Mouse (Mus musculus): Measurements from ENCODE around the gene Arrdc2. TPM values are rescaled to one million over a fixed set of nuclear protein-coding genes. Genes with fewer than 3 reads are reported as not detected.

Gene Arrdc2
- polyA plus RNA-seq, 1 experiment from 2014 or later = 8.3 TPM

GRCm38 (mm10) chr8:70843941-70844340 lies 4.4 kb upstream of the Arrdc2 start:
- no peaks in the 10 kb centered on the region for H3K9me3 ChIP-seq (ENCODE audit: control insufficient read depth, low read length)
- H3K4me3 ChIP-seq (ENCODE audit: low read length) = no peak overlapping the region
- H3K36me3 ChIP-seq (ENCODE audit: control insufficient read depth, insufficient read depth, low read length) = no peaks in the 10 kb centered on the region
- ATAC-seq = no peak
- peaks cover 2% of the 10 kb centered on the region; the same call in 1 of the 2 replicates for H3K27me3 ChIP-seq (replicated peaks; ENCODE audit: control insufficient read depth, insufficient read depth, low read length)
- no peak overlapping the region for H3K9ac ChIP-seq (ENCODE audit: low read depth, low read length)
- no peak overlapping the region for H3K4me2 ChIP-seq (ENCODE audit: low read depth, low read length)
- H3K27ac ChIP-seq (ENCODE audit: low read length) = no peak overlapping the region
- H3K4me1 ChIP-seq (ENCODE audit: control insufficient read depth, insufficient read depth, low read length) = peaks cover 14% of the 10 kb centered on the region
- 88% methylated on average over 8 of the region's 8 CpGs for WGBS

GRCm38 (mm10) chr8:70843214-70843773 lies 3.8 kb upstream of the Arrdc2 start:
- Histone ChIP-seq H3K9me3 (ENCODE audit: control insufficient read depth, low read length) (no peaks in the 10 kb centered on the region), H3K27me3 (replicated peaks; ENCODE audit: control insufficient read depth, insufficient read depth, low read length) (no peaks in the 10 kb centered on the region; the same call in 1 of the 2 replicates), H3K9ac (ENCODE audit: low read depth, low read length) (no peak overlapping the region), H3K4me3 (ENCODE audit: low read length) (no peak overlapping the region), H3K4me2 (ENCODE audit: low read depth, low read length) (no peak overlapping the region), H3K36me3 (ENCODE audit: control insufficient read depth, insufficient read depth, low read length) (no peaks in the 10 kb centered on the region), H3K4me1 (ENCODE audit: control insufficient read depth, insufficient read depth, low read length) (peaks cover 18% of the 10 kb centered on the region), H3K27ac (ENCODE audit: low read length) (no peak overlapping the region)
- 80% methylated on average over 5 of the region's 5 CpGs for WGBS
- ATAC-seq = no peak

DNA sequence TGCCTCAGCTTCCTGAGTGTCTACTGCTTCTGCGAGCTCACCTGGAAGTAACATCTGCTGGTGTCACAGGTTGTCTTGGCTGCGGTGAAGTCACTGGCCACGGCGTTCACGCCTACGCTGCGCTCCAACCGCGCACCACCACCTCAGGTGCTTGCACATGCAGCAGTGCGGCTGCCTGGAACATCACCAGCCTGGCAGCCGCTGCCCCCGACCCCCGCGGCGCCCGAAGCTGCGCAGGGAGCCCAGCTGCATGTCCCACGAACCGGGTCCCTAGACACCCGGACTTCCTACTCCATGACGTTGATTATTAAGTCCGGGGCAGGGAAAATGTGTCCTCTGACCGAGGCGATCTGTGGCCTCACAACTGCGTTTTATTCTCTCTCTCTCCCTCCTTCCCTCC lies 3.0 kb upstream of the Arrdc2 start:
- H3K4me3 ChIP-seq (ENCODE audit: low read length) = no peak overlapping the region
- no peaks in the 10 kb centered on the region for H3K36me3 ChIP-seq (ENCODE audit: control insufficient read depth, insufficient read depth, low read length)
- H3K4me1 ChIP-seq (ENCODE audit: control insufficient read depth, insufficient read depth, low read length) = peaks cover 18% of the 10 kb centered on the region
- no peaks in the 10 kb centered on the region; the same call in 1 of the 2 replicates for H3K27me3 ChIP-seq (replicated peaks; ENCODE audit: control insufficient read depth, insufficient read depth, low read length)
- no peaks in the 10 kb centered on the region for H3K9me3 ChIP-seq (ENCODE audit: control insufficient read depth, low read length)
- ATAC-seq = no peak
- no peak overlapping the region for H3K4me2 ChIP-seq (ENCODE audit: low read depth, low read length)
- no peak overlapping the region for H3K9ac ChIP-seq (ENCODE audit: low read depth, low read length)
- WGBS = 64% methylated on average over 25 of the region's 25 CpGs
- H3K27ac ChIP-seq (ENCODE audit: low read length) = no peak overlapping the region

- H3K27me3 ChIP-seq (replicated peaks; ENCODE audit: control insufficient read depth, insufficient read depth, low read length) = no peaks in the 10 kb centered on the region; the same call in 1 of the 2 replicates
- peak overlapping the region; percentile 92 for H3K27ac ChIP-seq (ENCODE audit: low read length)
- peaks cover 18% of the 10 kb centered on the region for H3K4me1 ChIP-seq (ENCODE audit: control insufficient read depth, insufficient read depth, low read length)
- H3K4me2 ChIP-seq (ENCODE audit: low read depth, low read length) = peak overlapping the region; percentile 43; the same call in 1 of the 2 replicates
- H3K9ac ChIP-seq (ENCODE audit: low read depth, low read length) = peak overlapping the region; percentile 43; the same call in 1 of the 2 replicates
- no peaks in the 10 kb centered on the region for H3K9me3 ChIP-seq (ENCODE audit: control insufficient read depth, low read length)
- peak; percentile 6 for ATAC-seq
- H3K4me3 ChIP-seq (ENCODE audit: low read length) = peak overlapping the region; percentile 11; the same call in 1 of the 2 replicates
- no peaks in the 10 kb centered on the region for H3K36me3 ChIP-seq (ENCODE audit: control insufficient read depth, insufficient read depth, low read length)
- 26% methylated on average over 22 of the region's 22 CpGs for WGBS
These were observed 1.9 kb upstream of the Arrdc2 start for GRCm38 (mm10) chr8:70841147-70842072.

- WGBS = 38% methylated on average over 10 of the region's 10 CpGs
These were observed 1.1 kb upstream of the Arrdc2 start for GRCm38 (mm10) chr8:70840590-70840989.

GRCm38 (mm10) chr8:70838654-70839407 lies 689 bp downstream of the Arrdc2 start:
- H3K4me3 ChIP-seq (ENCODE audit: low read length) = peak overlapping the region; percentile 65
- peaks cover 18% of the 10 kb centered on the region for H3K4me1 ChIP-seq (ENCODE audit: control insufficient read depth, insufficient read depth, low read length)
- peak; percentile 62 for ATAC-seq
- peak overlapping the region; percentile 74 for H3K4me2 ChIP-seq (ENCODE audit: low read depth, low read length)
- WGBS = 2% methylated on average over 66 of the region's 66 CpGs
- no peaks in the 10 kb centered on the region for H3K9me3 ChIP-seq (ENCODE audit: control insufficient read depth, low read length)
- H3K9ac ChIP-seq (ENCODE audit: low read depth, low read length) = peak overlapping the region; percentile 83
- H3K27ac ChIP-seq (ENCODE audit: low read length) = peak overlapping the region; percentile 96
- H3K27me3 ChIP-seq (replicated peaks; ENCODE audit: control insufficient read depth, insufficient read depth, low read length) = no peaks in the 10 kb centered on the region; the same call in 1 of the 2 replicates
- no peaks in the 10 kb centered on the region for H3K36me3 ChIP-seq (ENCODE audit: control insufficient read depth, insufficient read depth, low read length)

More at GRCm38 (mm10) chr8:70840590-70840989, 1.1 kb upstream of the Arrdc2 start:
- H3K27ac ChIP-seq (ENCODE audit: low read length) = peak overlapping the region; percentile 92
- H3K4me2 ChIP-seq (ENCODE audit: low read depth, low read length) = peak overlapping the region; percentile 43; the same call in 1 of the 2 replicates
- H3K9ac ChIP-seq (ENCODE audit: low read depth, low read length) = no peak overlapping the region
- H3K27me3 ChIP-seq (replicated peaks; ENCODE audit: control insufficient read depth, insufficient read depth, low read length) = no peaks in the 10 kb centered on the region; the same call in 1 of the 2 replicates
- no peaks in the 10 kb centered on the region for H3K9me3 ChIP-seq (ENCODE audit: control insufficient read depth, low read length)
- ATAC-seq = no peak
- H3K4me1 ChIP-seq (ENCODE audit: control insufficient read depth, insufficient read depth, low read length) = peaks cover 18% of the 10 kb centered on the region
- peak overlapping the region; percentile 7; the same call in 1 of the 2 replicates for H3K4me3 ChIP-seq (ENCODE audit: low read length)
- no peaks in the 10 kb centered on the region for H3K36me3 ChIP-seq (ENCODE audit: control insufficient read depth, insufficient read depth, low read length)

DNA sequence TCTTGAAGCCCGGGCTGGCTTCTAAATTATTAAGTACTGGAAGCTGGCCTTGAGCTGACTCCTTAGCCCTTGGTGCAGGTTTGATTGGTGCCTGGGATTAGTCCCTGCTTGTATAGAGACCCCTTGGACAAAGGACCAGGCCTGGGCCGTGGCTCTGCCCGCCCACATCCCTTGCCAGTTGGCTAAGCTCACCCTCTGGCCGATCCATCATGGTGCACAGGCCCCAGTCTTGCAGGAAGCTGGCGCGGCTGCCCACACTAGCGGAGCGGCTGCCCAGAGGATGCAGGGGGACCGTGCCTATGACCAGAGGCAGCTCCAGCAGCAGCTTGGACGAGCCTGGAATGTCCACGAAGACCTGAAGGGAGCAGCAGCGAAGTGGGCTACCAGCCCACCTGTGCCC lies 2.9 kb downstream of the Arrdc2 start:
- no peak overlapping the region for H3K9ac ChIP-seq (ENCODE audit: low read depth, low read length)
- 87% methylated on average over 12 of the region's 12 CpGs for WGBS
- peaks cover 17% of the 10 kb centered on the region for H3K4me1 ChIP-seq (ENCODE audit: control insufficient read depth, insufficient read depth, low read length)
- no peak overlapping the region for H3K27ac ChIP-seq (ENCODE audit: low read length)
- H3K4me2 ChIP-seq (ENCODE audit: low read depth, low read length) = no peak overlapping the region
- H3K36me3 ChIP-seq (ENCODE audit: control insufficient read depth, insufficient read depth, low read length) = no peaks in the 10 kb centered on the region
- H3K4me3 ChIP-seq (ENCODE audit: low read length) = no peak overlapping the region
- no peaks in the 10 kb centered on the region for H3K27me3 ChIP-seq (replicated peaks; ENCODE audit: control insufficient read depth, insufficient read depth, low read length)
- no peaks in the 10 kb centered on the region for H3K9me3 ChIP-seq (ENCODE audit: control insufficient read depth, low read length)
- ATAC-seq = no peak

GRCm38 (mm10) chr8:70834071-70834470 lies 5.4 kb downstream of the Arrdc2 start:
- WGBS = 100% methylated on average over 3 of the region's 3 CpGs
- Histone ChIP-seq H3K9me3 (ENCODE audit: control insufficient read depth, low read length) (no peaks in the 10 kb centered on the region), H3K9ac (ENCODE audit: low read depth, low read length) (no peak overlapping the region; the same call in 1 of the 2 replicates), H3K27me3 (replicated peaks; ENCODE audit: control insufficient read depth, insufficient read depth, low read length) (no peaks in the 10 kb centered on the region), H3K36me3 (ENCODE audit: control insufficient read depth, insufficient read depth, low read length) (no peaks in the 10 kb centered on the region), H3K4me1 (ENCODE audit: control insufficient read depth, insufficient read depth, low read length) (peaks cover 5% of the 10 kb centered on the region), H3K4me2 (ENCODE audit: low read depth, low read length) (no peak overlapping the region), H3K27ac (ENCODE audit: low read length) (no peak overlapping the region), H3K4me3 (ENCODE audit: low read length) (no peak overlapping the region)
- no peak for ATAC-seq

DNA sequence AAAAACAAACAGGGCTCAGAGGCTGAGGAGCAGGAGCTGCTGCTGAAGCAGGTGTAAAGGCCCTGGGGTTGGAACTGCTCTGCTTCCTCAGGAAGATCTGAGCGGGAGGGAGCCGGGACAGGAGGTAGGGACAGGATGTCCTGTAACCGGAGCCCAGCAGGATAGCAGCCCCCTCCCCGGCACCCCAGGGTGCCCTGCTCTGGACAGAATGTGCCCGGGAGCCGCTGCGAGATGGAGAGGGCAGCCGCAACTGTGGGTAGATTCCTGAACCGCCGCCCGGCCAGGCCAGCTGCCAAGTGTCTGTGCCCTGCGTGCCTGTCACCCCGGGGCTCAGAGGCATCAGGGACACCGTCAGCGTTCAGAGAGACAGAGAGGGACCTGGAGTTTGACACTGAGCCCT lies 6.0 kb downstream of the Arrdc2 start:
- Histone ChIP-seq H3K36me3 (ENCODE audit: control insufficient read depth, insufficient read depth, low read length) (no peaks in the 10 kb centered on the region), H3K4me2 (ENCODE audit: low read depth, low read length) (no peak overlapping the region), H3K4me1 (ENCODE audit: control insufficient read depth, insufficient read depth, low read length) (peaks cover 3% of the 10 kb centered on the region), H3K27me3 (replicated peaks; ENCODE audit: control insufficient read depth, insufficient read depth, low read length) (no peaks in the 10 kb centered on the region), H3K4me3 (ENCODE audit: low read length) (no peak overlapping the region), H3K27ac (ENCODE audit: low read length) (no peak overlapping the region), H3K9ac (ENCODE audit: low read depth, low read length) (no peak overlapping the region; the same call in 1 of the 2 replicates), H3K9me3 (ENCODE audit: control insufficient read depth, low read length) (no peaks in the 10 kb centered on the region)
- WGBS = 51% methylated on average over 15 of the region's 15 CpGs
- ATAC-seq = no peak
